Mouse (Mus musculus) naive thymus-derived CD4-positive, alpha-beta T cell, adult 2 months (primary cell): Measurements from ENCODE around the gene Angpt4.

Experiments used
- DNase-seq: peaks from one replicate; pipeline ENCODE4 v3.0.0-alpha.2; 2011; ENCODE audit warnings: low read depth

Gene Angpt4

GRCm38 (mm10) chr2:151984019-151984418, 73.0 kb downstream of the Angpt4 start:
- DNase-seq = no peak

GRCm38 (mm10) chr2:151985426-151986172, 74.6 kb downstream of the Angpt4 start:
- DNase-seq = no peak

DNA sequence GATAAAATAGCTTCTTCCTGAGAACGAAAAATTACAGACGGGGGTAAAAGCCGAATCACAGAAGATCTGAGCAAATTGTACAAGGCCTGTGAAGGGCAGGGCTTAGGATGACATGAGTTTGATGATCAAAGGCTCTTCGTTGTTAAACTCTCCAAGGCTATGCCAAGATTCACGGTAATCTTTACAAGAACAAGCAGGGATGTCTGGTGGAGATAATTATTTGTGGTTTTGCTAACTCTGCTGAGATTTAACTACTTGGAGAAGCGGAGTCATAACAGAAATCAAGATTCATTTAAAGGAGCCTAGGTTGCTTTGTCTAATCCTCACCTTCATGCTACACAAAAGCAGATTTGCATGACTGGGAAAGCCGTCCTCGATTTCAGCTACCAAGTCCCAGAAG, 75.9 kb downstream of the Angpt4 start:
- no peak for DNase-seq

DNA sequence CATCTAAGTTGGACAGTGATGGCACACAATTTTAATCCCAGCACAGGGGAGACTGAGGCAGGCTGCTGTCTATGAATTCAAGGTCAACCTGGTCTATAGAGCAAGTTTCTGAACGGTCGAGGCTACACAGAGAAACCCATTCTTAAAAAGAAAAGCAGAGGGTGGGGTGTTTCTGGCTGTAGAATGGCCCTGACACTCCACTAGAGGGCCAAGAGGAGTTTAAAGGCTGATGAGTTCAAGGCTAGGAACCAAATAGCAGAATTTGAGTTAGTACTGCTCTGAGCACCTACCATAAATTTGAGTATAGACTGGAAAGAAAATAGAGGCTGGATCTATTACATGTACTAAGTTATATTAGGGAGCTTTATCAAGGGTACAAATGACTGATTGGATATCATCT, 78.0 kb downstream of the Angpt4 start:
- DNase-seq = no peak

DNA sequence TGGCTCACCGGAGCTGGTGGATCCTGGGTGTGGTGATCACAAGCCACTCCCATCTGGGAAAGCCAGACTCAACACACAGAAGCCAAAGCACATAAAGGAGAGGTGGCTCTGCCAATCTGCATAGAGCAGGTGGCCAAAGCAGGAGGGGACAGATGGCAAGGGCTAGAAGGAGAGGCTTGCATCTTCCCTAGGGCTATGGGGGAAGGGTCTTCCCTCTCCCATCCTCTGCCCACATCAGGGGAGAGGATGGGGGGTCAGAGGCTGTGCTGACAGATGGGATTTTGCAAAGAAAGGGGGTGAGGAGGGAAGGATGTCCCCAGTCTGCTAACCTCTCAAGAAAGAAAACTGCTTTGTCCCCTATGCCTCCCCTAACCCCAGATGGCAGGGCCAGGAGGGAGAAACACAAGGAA, 80.0 kb downstream of the Angpt4 start:
- DNase-seq = no peak

GRCm38 (mm10) chr2:151991446-151991845, 80.4 kb downstream of the Angpt4 start:
- DNase-seq = no peak

GRCm38 (mm10) chr2:151994350-151995122, 83.5 kb downstream of the Angpt4 start:
- peak; percentile 86 for DNase-seq
